Mouse (Mus musculus): ENCODE results near the gene Lcp2.
A peak's percentile ranks its signal among the peaks of the same experiment; 100 is the strongest.

Lcp2 gene

DNA sequence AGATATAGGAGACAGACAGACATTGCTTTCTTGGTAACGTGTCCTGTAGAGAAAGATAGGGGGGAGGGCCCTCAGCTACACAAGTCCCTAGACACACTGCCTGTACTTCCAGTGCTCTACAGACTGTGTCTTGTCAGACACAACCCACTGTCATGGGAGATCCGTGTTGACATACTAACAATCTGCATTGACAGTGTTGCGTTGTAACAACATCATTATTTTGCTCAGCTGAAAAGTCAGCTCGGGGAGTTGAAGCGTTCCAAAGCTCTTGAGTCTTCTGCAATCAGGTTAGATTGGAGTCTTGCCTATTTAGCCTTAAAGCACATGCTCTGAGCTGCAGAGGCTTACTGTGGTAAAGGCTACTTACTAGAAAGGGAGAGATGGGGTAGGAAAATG is 820 bp downstream of the Lcp2 start:
- no peak for DNase-seq (ENCODE audit: low read depth)

DNA sequence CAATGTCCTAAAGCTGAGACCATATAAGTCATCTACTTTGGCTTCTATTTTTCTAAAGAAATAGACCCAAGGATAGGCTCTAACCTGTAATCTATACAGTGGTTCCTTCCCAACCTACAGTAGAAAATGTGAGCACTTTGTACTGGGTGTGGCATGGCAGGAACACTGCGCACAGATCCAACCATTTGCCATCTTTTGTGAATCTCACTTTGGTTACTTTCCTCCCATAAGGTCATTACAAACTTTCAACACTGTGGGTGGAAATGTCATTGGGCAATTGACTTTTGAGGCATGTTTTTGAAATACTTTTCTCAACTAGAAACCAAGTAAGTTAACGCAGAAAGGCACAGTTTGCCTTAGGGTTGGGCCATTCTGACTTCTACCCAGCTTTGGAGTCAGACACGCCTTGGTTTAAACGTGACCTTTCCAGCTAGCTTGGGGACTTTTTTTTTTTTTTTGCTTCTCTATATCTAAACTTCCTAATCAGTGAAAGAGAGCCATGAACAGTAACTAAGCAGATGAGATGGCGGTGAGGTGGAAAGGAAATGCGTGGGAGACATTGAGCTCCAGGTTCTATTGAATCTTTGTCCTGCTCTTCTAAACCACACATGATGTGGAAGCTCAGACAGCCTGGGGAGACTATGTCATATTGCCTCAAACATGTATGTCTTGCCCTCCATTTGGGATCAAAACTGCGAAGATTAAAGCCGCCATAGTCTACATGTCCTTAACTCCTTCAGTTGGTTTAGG is 1.8 kb downstream of the Lcp2 start:
- no peak for DNase-seq (ENCODE audit: low read depth)

DNA sequence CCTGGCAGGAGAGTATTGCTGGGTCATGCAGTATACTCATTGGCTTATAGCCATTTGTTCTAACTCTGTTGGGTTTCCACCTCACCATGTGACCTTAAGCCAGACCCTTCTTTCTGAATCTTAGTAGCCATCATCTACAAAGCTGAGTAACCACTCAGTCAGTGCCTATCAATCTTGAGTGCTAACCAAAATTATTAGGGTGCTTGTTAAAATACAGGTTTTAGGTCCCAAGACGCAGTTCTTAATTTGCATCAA is 2.3 kb downstream of the Lcp2 start:
- no peak for DNase-seq (ENCODE audit: low read depth)

DNA sequence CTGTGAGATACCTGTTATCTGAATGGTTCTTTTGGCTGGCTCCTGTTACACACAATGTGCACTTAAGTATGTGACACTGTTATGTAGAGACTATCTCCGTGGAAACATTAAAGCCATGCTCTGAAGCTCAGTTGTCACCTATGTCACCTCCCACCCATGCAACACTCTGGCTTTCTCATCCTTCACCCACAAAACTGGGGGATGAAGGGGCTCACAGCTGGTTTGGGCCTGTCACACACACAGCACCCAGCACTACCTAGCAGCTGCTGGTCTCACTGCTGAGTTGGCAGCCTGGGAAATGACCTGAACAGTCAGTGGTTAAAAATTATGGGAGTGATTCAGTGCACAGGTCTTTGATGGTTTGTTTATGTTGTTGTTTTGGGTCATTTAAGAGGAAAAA is 3.3 kb downstream of the Lcp2 start:
- no peak for DNase-seq (ENCODE audit: low read depth)

DNA sequence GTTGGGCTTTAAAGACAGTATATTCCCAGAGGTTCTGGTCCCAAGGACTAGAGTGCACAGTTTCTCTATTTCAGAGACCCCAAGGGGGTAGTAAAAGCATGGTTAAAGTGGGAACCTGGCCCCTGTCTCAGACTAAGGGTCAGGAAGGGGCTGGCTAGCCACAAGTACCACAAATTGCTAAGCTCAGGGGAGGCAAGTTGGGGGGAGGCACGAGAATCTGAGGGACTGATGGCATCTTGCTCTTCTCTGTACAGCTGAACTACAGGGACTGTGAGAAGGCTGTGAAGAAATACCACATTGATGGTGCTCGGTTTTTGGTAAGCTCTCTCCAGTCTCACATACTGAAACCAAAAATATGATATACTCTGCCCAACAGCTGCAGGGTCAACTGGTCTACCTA is 3.9 kb downstream of the Lcp2 start:
- no peak for DNase-seq (ENCODE audit: low read depth)

DNA sequence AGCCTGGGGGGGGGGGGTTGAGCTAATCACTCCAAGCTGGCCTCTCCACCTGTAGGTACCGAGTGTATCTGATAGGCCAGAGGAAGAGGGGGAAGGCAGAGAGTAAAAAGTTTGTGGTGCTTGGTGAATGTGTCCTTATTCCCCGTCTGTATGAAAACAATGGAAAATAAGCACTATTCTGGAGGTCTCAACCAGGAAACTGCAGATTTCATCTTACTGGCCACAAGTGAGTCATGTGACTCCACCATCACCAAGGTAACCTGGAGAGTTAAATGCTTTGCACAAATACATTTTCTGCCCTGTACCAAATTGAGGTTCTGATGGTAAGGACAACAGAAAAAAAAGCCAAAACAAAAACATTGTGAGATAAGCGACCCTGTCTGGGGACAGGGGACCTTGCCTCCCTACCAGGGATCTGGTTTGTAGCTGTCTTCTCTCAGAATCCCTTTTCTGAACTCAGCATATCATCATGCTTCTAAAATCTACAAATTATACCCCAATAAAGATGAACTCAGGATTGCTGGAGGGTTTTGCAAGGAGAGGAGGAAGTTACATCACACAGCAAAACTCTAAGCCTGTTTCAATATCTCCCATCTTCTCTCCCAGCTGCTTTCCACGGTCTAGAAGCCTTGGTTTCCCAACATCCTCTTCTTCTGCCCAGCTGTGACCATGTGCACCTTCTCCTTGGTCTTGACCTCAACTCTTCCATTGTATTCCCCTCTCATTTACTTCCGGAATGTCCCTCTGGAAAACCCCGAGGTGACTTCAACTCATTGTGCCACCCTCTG is 6.5 kb downstream of the Lcp2 start:
- DNase-seq (ENCODE audit: low read depth), result no peak

DNA sequence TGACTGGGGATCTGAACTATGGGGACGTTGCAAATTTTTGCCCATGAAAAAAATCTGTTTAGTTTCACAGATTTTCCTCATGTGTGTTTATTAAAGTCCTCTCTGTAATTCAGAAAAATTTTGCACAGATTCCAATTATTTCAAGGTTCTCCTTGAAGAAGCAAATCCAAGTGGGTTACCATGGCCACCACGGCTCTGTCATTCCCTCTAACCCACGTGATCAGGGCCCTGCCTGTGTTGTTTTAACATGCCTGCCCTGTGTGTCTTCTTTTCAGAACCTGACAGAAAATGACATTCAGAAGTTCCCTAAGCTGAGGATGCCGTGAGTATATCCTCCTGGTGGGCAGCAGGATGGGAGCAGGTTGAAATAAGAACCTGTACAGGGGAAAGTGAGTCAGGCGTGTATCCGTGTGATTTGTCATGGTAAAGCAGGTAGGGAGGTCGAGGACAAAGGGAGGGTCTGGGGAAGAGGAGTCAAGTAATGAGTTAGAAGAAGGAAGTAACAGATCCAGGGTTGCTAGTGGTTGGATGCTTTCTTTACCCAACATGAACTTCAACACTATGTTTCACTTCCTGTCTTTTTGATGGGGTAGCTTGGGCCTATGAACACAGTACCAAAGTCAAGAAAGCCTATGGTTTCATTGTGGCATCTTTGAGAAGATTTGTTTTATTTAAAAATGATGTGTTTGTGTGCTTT is 7.5 kb downstream of the Lcp2 start:
- no peak for DNase-seq (ENCODE audit: low read depth)

DNA sequence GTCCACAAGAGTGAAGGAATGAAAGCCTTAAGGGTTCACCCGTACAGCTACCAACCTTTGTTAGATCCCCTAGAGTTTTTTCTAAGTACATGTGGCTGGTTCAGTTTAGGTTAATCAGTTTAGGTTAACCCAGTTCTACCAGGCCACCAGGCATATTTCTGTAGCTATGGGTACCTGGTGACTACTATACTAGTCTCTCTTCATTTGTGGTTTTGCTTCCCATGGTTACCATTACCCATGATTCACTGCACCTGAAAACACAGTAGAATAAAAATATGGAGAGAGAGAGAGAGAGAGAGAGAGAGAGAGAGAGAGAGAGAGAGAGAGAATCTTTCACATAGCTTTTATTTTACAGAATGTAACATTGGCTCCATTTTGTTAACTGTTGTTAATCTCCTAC is 10.0 kb downstream of the Lcp2 start:
- DNase-seq (ENCODE audit: low read depth), result no peak

DNA sequence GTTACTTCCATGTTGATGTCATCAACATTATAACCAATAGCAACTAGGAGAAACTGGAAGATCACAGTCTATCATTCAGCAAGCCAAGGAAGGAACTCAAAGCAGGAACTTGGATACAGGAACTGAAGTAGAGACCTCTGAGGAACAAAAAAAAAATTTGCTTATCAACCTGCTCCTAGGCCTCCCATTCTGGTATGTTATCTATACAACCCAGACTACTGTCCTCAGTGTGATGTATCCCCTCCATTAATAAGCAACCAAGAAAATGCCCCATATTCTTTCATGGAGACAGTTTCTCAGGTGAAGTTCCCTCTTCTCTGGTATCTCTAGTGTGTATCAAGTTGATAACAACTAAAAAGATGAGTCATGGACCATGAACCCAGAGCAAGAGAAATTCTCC is 11.6 kb downstream of the Lcp2 start:
- DNase-seq (ENCODE audit: low read depth), result no peak

DNA sequence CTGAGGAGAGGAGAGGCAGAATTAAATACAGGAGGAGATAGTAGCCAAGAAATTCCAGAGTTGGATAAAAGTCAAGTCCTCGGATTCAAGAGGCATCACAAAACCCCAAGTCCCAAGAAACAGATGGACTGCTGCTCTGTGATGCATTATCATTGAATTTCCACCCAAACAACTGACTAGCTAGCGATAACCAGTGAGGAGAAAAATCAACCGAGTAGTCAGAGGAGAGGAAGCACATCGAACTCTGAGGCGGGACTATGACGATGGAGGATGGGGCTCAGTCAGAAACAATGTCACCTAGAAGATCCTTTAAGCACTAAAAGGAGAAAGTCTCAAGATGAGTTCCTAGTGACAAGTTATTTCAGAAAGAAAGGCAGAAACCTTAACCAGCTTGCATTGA is 12.2 kb downstream of the Lcp2 start:
- no peak for DNase-seq (ENCODE audit: low read depth)

DNA sequence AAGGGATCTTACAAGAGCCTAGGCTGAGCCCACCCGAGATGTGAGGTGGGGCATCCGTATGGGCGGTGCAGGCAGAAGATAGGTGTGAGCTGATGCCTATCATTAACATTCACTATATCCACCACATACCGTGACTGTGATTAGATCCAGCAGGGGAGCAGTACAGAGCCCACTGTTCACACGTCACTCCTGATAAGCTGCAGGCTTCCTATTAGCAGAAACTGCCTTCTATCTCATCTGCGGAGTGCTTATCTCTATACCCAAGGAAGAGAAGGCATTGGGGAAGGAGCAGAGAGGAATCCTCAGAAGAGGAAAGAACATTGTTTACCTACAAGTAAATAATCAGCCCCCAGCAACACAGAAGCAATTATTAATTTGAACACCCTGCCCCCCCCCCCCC is 15.0 kb downstream of the Lcp2 start:
- no peak for DNase-seq (ENCODE audit: low read depth)

DNA sequence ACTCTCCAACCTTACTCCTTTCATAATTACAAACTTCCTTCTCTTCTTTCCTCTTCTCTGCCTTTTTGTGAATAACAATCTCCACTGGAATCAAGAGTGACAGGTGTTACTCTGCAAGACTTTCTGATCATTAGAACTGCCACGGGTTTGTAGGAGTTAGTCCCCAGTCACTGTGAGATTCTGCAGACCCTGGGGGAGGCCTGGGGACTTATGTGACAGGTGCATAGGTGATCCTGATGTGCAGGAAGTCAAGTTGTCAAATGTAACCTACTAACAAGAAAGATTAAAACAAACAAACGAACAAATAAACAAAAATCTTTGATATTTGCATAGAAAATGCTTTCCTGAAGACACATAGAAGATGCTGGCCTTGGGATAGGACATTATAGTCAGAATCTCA is 16.5 kb downstream of the Lcp2 start:
- DNase-seq (ENCODE audit: low read depth), result no peak

DNA sequence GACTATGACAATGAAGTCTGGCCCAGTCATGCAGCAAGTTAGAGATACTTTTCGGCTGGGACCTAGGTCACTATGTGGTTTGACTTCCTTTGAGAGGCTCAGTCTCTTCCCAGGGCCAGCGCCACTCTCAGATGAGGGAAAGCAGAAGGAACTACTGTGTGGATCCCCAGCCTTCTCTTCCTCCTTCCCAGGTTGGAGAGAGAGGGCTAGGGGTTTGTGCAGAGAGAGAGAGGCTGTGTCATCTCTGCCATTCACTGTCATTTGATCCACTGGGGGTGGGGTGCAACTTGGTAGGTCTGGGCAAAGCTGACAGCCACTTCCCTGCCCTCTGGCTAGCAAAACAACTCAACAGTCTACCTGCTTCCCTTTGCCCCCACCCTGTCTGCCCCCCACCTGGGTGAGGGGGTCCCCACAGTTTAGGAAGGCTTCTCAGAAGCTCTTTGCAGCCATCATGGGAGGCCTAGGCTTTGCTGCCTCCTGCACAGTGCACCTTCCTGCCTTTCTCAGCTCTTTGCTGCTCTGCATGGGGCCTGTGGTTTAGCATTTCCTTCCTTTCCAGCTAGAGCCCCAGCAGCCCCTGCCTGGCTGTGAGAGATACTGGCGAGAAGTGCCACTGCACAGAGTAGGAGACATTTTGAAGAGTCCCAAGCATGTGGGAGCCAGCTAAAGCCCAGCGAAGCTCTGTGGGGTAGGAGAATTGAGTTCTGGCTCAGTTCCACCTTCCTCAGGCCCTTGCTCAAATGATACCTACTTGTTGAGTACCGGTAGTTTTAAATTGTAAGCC is 17.2 kb downstream of the Lcp2 start:
- peak; percentile 57 for DNase-seq (ENCODE audit: low read depth)

DNA sequence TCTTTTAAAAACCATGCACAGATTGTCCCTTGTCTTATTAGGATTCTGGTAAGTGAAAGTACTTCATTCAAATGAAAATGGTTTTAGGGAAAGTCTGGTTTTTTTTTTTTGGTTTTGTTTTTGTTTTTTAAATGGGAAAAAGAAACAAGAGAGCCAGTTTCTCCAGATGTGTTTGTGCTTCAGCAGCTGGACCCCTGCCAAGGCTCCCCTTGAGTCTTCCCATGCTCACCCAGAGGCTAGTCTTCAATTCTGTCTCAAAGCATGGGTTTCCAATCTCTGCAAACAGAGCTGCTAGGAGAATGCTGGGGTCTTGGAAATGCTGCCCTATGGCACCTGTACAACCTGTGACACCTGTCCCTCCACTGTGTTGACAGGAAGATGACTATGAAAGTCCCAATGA is 23.9 kb downstream of the Lcp2 start:
- no peak for DNase-seq (ENCODE audit: low read depth)

DNA sequence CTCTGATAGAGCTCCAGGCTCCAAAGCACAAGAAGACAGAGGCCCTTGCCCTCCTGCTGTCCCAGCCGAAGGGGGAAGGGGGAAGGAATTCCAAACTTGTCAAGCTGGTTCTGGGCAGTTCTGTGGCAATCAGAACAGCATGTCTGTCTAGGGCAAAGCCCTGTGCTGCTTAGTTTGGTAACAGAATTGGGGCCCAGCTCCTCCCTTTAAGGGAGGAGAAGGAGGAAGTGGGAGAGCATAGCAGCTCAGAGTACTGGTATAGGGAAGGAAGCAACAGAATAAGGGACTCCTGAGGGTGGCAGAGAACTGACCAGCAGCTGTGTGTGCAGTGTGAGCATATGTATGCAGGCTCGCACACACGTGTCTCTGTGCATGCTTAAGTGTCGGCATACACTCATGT is 25.6 kb downstream of the Lcp2 start:
- no peak for DNase-seq (ENCODE audit: low read depth)

DNA sequence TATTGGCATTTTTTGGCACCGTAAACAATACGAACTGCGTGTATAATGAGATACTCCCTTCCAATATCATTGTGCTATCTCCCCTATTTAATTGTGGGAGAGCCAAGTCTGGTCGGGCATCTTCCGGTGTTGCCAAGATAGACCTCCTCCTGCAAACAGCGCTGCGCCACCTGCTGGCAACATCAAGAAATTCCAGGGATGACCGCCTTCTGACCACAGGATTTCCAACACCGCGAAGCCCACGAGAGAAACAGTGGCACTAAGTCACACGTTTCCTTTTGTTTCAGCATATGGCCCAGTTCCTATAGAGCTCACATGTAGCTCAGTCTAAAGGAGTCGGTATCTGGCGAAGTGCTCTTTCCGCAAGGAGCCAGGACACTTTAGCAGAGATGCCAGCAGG is 27.1 kb downstream of the Lcp2 start:
- DNase-seq (ENCODE audit: low read depth), result peak; percentile 59

DNA sequence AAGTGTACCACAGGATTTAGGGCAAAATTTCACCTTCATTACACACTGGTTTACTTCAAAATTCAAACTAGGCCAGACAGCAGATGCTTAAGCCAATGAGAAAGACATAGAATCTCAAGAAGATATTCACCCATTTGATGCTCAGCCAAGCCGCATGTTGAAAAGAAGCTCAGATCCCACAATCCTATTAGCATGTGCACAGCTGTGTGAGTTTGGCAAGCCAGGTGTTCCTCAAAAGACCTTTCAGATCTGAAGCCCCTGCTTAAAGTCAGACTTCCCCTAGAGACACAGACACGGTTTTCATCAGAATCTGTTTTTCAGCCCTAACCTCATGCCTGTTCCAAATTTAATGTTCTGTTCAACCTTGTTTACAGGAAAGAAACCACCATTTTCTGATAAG is 31.1 kb downstream of the Lcp2 start:
- no peak for DNase-seq (ENCODE audit: low read depth)

DNA sequence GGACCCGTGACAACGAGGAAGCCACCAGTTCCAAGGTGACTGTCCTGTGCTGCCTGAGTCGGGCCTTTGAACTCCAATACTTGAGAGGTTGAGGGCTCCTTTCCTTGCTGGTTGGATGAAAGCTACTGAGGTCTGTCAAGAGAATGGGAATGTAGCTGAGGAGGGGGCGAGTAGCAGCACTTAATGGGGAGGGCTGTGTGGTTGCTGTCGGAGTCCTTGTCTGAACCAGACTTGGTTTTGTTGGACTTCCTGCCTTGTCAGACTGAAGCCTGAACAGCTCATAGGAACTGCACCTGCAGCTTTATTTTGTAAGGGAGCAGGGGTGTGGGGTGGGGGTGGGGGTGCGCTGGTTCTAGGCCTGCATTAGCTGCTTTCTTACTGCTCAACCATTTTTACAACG is 31.9 kb downstream of the Lcp2 start:
- no peak for DNase-seq (ENCODE audit: low read depth)

DNA sequence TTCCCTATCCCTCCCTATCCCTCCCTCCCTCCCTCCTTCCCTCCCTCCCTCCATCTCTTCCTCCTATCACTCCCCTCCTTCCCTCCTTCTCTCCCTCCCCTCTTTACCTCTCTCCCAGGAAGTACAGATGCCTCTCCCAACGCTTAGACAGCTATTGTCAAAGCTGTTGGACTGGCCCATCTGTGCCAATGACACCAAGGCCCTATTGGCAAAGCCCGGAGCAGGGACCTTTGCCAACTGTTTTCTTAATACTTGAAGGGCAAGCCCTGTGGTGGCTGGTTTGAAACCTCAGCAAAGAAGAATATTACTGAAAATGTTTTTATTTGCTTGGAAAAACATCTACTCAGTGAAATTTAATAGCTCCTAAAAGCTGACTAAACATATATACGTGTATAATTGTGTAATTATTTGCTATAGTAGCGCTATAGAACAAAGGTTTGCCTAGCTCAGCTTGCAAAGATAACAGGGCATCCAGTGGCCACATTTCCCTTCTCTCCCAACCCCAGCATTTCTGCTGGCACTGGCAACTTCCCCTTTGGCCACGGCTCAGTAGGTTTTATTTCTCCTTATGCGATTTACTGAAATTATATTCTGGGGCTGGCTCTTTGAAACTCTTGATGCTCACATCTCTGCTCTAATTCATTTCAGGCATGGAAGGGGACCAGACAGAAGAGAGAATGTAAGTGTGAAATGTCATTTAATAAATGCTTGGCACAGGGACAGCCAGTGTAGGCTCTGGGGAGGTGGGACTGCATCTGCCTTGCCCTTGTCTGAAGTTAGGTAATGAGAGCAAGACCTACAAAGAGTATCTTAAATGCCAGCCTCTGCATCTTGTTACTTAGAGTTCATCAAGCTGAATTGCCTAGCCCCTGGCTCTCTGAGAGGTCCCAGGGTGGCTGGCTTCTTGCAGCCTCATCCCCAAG is 33.1 kb downstream of the Lcp2 start:
- DNase-seq (ENCODE audit: low read depth), result no peak

DNA sequence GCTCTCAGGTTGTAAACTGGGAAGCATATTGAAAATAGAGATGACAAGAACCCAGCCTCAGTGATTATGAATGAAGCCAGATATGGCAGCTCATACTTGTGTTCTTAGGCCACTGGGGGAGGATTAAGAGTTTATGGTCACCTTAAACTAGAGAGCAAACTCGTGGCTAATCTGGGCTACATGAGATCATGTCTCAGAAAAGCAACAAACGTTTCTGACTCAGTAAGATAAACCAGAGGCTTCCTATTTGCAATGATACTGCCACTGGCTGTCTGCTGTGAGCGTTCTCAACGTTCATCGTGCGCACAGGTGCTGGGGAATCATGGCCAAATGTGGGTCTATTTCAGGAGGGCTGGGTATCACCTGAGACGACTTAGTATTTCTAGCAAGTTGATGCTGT is 37.1 kb downstream of the Lcp2 start:
- DNase-seq (ENCODE audit: low read depth), result no peak

DNA sequence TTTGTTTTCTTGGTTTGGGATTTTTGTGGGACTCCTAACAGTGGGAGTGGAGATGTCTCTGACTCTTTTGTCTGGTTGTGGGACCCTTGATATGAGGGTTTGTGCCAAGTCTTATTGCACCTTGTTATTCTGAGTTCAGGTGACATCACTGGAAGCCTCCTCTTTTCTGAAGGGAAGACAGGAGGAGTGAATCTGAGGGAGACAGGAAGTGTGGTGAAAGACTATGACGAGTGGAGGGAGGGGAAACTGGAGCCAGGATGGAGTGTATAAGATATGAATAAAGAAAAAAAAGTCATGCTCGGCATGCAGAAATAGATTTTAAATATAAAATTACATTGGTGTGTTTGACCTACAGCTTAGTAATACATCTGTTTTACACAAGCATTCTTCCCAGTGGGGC is 37.9 kb downstream of the Lcp2 start:
- DNase-seq (ENCODE audit: low read depth), result no peak

Data from c-Kit-positive CD71-negative TER-119-negative erythroid progenitor cells, embryonic 14.5 days (primary cell).